Mouse (Mus musculus) ES-E14 (cell line): ENCODE results near the gene Abhd5. TPM values are rescaled to one million over a fixed set of nuclear protein-coding genes. Genes with fewer than 3 reads are reported as not detected.

Experiments
- DNase-seq: peaks from one replicate; pipeline ENCODE4 v3.0.0-alpha.2; 2013; ENCODE audit warnings: low read depth, low spot score
- H3K27ac ChIP-seq: 2 replicates; pipeline ENCODE4 v1.5.1; 2012; ENCODE audit warnings: low read depth, mild to moderate bottlenecking, low read length, moderate library complexity, mixed read lengths; ENCODE audit not compliant: poor library complexity, insufficient read depth, severe bottlenecking
- H3K36me3 ChIP-seq: 2 replicates; pipeline ENCODE4 v1.6.1; 2012; ENCODE audit warnings: mild to moderate bottlenecking, low read length, moderate library complexity, mixed read lengths; ENCODE audit not compliant: control insufficient read depth, poor library complexity, insufficient read depth, severe bottlenecking
- H3K4me1 ChIP-seq, 2 experiments: fragments of 150-350 bp in 1 of 2; sonication (generic) in 1 of 2; 2 replicates each; pipeline ENCODE4 v1.6.1; 2012; ENCODE audit warnings: low read length in 2 of 2, mild to moderate bottlenecking in 1 of 2, mixed read lengths in 1 of 2; ENCODE audit not compliant: control insufficient read depth in 2 of 2, insufficient read depth in 2 of 2, poor library complexity in 1 of 2
- H3K4me3 ChIP-seq, 2 experiments: fragments of 150-350 bp in 1 of 2; sonication (generic) in 1 of 2; 2 replicates each; pipeline ENCODE4 v1.5.1; 2012; ENCODE audit warnings: low read length in 2 of 2, low read depth in 1 of 2, mild to moderate bottlenecking in 1 of 2, mixed read lengths in 1 of 2; ENCODE audit not compliant: insufficient read depth in 1 of 2, poor library complexity in 1 of 2, severe bottlenecking in 1 of 2
- H3K9ac ChIP-seq: 2 replicates; pipeline ENCODE4 v1.6.1; 2012; ENCODE audit warnings: low read depth, mild to moderate bottlenecking, low read length, mixed read lengths; ENCODE audit not compliant: poor library complexity, insufficient read depth, severe bottlenecking
- H3K9me3 ChIP-seq: fragments of 150-350 bp; sonication (generic); 2 replicates; pipeline ENCODE4 v1.6.1; 2012; ENCODE audit warnings: low read depth, mild to moderate bottlenecking, low read length; ENCODE audit not compliant: control insufficient read depth, insufficient read depth
- CHD2 ChIP-seq: IDR thresholded peaks from 2 replicates; pipeline ENCODE4 v1.6.1; 2014; ENCODE audit warnings: mild to moderate bottlenecking, low read depth, low read length, inconsistent platforms
- HCFC1 ChIP-seq: IDR thresholded peaks from 2 replicates; pipeline ENCODE4 v1.6.1; 2012; ENCODE audit warnings: low read length, inconsistent platforms, borderline replicate concordance; ENCODE audit not compliant: insufficient read depth
- MAFK ChIP-seq: IDR thresholded peaks from 2 replicates; pipeline ENCODE4 v1.6.1; 2014; ENCODE audit warnings: mild to moderate bottlenecking, low read depth, low read length, inconsistent platforms; ENCODE audit not compliant: insufficient read depth
- ZC3H11A ChIP-seq: IDR thresholded peaks from 2 replicates; pipeline ENCODE4 v1.6.1; 2012; ENCODE audit warnings: low read depth, mild to moderate bottlenecking, inconsistent platforms, low read length, borderline replicate concordance
- ZNF384 ChIP-seq: IDR thresholded peaks from 2 replicates; pipeline ENCODE4 v1.6.1; 2012; ENCODE audit warnings: low read depth, low read length, inconsistent platforms
- in situ Hi-C, 2 experiments: fragments of 600-800 bp; cut with MboI; formaldehyde crosslinking; loops; one replicate each; pipeline ENCODE4 v1.15.1; 2025; ENCODE audit warnings: low sequenced_read_pairs in 2 of 2, inconsistent platforms in 1 of 2; ENCODE audit not compliant: unreplicated experiment in 2 of 2
- total RNA-seq: library from RNA; depleted of rRNA; stranded (reverse); fragments of 300-350 nt; gene quantifications from 2 replicates; pipeline ENCODE4 v1.2.3, GENCODE M21; 2012

Gene Abhd5
- total RNA-seq, 1 experiment: 14.8 TPM

GRCm38 (mm10) chr9:122372506-122372905, 21.1 kb downstream of the Abhd5 start:
- no peak for DNase-seq
- TF ChIP-seq ZNF384 (no peak), MAFK (no peak), HCFC1 (no peak), CHD2 (no peak), ZC3H11A (no peak)
- no peak overlapping the region for H3K27ac ChIP-seq

GRCm38 (mm10) chr9:122372991-122373390, 21.6 kb downstream of the Abhd5 start:
- Histone ChIP-seq H3K27ac (no peak overlapping the region), H3K9ac (no peak overlapping the region), H3K9me3 (no peaks in the 10 kb centered on the region), H3K4me1 (no peaks in the 10 kb centered on the region), H3K36me3 (no peaks in the 10 kb centered on the region), H3K4me3 (no peak overlapping the region)
- in situ Hi-C loops: no loop called here
- DNase-seq: no peak
- TF ChIP-seq CHD2 (no peak), MAFK (no peak), HCFC1 (no peak), ZC3H11A (no peak), ZNF384 (no peak)

More at GRCm38 (mm10) chr9:122372506-122372905, 21.1 kb downstream of the Abhd5 start:
- Histone ChIP-seq H3K4me1 (no peaks in the 10 kb centered on the region), H3K4me3 (no peak overlapping the region), H3K9me3 (no peaks in the 10 kb centered on the region), H3K36me3 (no peaks in the 10 kb centered on the region), H3K9ac (no peak overlapping the region)
- in situ Hi-C loops: no loop called here

GRCm38 (mm10) chr9:122378986-122379385, 27.6 kb downstream of the Abhd5 start:
- H3K36me3 ChIP-seq: no peaks in the 10 kb centered on the region
- no peaks in the 10 kb centered on the region for H3K9me3 ChIP-seq
- in situ Hi-C loops: no loop called here
- no peaks in the 10 kb centered on the region for H3K4me1 ChIP-seq
- H3K4me3 ChIP-seq: no peak overlapping the region
- no peak overlapping the region for H3K9ac ChIP-seq
- DNase-seq: no peak
- H3K27ac ChIP-seq: no peak overlapping the region
- TF ChIP-seq CHD2 (no peak), MAFK (no peak), HCFC1 (no peak), ZC3H11A (no peak), ZNF384 (no peak)

- H3K27ac ChIP-seq: no peak overlapping the region
- TF ChIP-seq CHD2 (no peak), MAFK (no peak), HCFC1 (no peak), ZNF384 (no peak), ZC3H11A (no peak)
- H3K9me3 ChIP-seq: no peaks in the 10 kb centered on the region
- H3K36me3 ChIP-seq: no peaks in the 10 kb centered on the region
- in situ Hi-C loops: no loop called here
- no peak overlapping the region for H3K9ac ChIP-seq
- no peak overlapping the region for H3K4me3 ChIP-seq
- no peaks in the 10 kb centered on the region for H3K4me1 ChIP-seq
- DNase-seq: no peak
Observed at GRCm38 (mm10) chr9:122380959-122381358, 29.6 kb downstream of the Abhd5 start.

GRCm38 (mm10) chr9:122382006-122382405, 30.6 kb downstream of the Abhd5 start:
- TF ChIP-seq ZC3H11A (no peak), HCFC1 (no peak)
- Histone ChIP-seq H3K9me3 (no peaks in the 10 kb centered on the region), H3K4me3 (no peak overlapping the region), H3K27ac (no peak overlapping the region), H3K36me3 (no peaks in the 10 kb centered on the region), H3K4me1 (no peaks in the 10 kb centered on the region), H3K9ac (no peak overlapping the region)
- in situ Hi-C loops: no loop called here
- DNase-seq: no peak
